Mouse (Mus musculus): Measurements from ENCODE around the gene Tfcp2l1. TPM values are rescaled to one million over a fixed set of nuclear protein-coding genes. Genes with fewer than 3 reads are reported as not detected.
A peak's percentile ranks its signal among the peaks of the same experiment; 100 is the strongest.

The Tfcp2l1 gene
- total RNA-seq, 2 experiments from 2014 or later, result 0.83 to 0.89 TPM

DNA sequence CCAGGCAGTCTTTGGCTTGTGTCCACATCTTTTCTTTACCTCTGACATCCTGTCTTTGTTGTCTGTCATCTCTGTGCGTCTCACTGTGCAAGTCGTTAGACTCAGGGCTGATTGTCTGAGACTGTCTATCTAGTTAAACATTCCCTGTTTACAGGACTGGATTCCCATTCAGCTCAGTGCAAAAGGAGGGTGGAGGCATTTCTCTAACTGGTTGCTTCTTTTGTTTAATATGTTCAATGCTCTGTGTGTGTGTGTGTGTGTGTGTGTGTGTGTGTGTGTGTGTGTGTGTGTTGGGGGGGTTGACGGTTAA lies 23.0 kb downstream of the Tfcp2l1 start:
- DNase-seq, result no peak

DNA sequence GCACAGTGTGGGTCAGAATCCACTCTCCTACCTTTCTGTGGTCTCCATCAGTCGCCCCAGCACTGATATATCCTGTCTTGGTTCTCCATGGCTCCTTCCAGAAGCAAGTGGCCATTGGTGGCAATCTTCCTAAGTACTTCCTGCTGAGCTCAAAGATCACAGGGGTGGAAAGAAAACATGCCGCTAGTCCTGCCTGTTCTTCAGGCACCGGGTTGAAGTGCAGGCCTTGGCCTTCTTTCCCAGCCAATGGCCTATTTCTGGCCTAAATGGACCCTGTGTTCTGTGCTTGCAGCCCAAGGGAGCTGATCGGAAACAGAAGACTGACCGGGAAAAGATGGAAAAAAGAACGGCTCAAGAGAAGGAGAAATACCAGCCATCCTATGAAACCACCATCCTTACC lies 31.0 kb downstream of the Tfcp2l1 start:
- no peak for DNase-seq

DNA sequence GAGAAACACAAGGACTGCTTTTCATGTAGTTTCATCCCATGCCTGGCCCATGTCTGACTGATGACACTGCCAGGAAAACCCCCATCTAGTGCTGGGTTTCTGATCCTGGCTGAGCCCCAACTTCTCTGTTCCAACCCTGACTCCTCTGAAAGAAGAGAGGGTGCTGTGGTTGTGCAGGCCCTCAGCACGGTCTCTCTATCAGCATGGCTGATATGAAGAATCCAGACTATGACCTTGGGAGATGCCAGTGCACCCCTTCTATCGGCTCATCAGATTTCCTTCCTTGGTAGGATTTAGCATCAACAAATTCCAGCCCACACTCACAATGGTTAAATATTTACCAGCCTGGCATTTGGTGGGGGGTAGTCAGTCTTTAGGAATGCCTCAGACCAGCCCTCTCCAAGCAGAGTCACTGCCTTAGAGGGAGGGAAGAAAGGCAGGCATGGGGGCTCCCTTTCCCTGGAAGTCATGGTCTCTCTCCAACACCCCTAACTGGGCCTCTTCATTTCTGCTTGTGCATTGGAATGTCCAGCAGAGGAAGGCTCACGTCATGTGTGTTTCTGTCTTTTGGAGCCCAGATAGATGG lies 33.2 kb downstream of the Tfcp2l1 start:
- no peak for DNase-seq

DNA sequence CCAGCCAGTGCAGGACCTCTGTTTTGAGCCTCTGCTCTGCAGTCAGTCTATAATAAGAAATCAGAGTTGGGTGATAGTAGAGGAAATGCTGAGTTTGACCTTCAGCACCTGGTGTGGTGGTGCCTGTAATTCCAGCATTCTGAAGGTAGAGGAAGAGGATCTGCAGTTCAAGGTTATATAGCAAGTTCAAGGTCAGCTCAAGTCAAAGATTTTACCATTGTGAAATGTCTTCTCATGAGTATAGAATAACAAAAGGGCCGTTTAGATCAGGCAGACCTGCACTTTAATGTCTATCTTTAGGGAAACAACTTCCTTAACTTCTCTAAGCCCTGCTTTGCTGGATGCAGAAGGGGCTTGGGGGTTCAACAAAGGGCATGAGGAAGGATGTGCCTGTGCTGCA lies 35.3 kb downstream of the Tfcp2l1 start:
- DNase-seq, result no peak

DNA sequence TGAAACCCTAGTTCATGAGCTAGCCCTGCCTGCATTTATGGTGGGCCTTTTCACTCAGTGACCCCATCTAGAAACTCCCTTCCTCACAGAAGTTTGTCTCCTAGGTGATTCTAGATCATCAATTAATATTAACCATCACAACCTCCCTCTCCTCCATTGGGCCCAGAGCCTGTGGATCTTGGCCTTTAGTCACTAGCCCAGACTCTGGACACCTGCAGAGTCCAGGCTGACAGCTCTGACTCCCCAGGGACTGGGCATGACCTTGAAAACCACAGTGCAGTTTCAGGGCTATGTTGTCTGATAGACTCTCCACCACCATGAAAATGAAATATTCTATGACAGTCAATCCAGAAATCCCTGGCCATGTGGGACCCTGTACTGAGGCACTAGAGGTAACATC lies 39.8 kb downstream of the Tfcp2l1 start:
- DNase-seq, result no peak

DNA sequence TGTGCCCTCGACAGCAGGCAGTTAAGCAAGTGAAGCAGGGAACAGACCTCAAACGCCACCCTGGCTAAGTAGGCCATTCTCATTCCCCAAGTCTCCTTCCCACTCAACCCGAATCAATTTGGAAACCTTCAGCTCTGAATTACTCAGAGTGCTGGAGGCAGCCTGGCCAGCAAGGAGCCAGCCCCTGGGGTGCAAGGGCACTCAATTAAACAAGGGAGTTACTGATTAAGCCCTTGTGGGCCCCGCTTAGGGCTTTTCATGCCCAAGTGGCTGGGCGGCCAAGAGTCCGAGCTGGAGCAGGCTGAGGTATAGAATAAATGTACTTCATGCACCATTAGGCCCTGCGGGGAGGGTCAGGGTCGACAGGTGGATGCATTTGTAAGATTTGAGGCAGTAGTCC lies 44.5 kb downstream of the Tfcp2l1 start:
- DNase-seq, result no peak

DNA sequence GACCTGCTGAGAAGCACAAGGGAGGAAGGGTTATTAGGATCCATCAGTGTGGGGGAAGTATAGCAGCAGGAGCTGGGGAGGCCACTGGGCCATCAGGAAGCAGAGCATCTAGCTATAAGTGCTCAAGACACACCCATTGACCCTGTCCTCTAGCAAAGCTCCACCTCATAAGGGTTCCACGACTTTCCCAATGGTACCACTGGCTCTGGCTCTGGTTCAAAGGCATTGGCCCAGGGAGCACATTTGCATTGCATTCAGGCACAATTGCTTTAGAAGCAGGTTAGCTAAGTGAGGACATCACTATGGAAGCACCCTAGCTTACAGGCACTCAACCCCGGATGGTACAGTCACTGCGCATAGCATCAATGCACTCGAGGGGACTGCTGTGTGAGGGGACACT lies 46.4 kb downstream of the Tfcp2l1 start:
- DNase-seq, result no peak

DNA sequence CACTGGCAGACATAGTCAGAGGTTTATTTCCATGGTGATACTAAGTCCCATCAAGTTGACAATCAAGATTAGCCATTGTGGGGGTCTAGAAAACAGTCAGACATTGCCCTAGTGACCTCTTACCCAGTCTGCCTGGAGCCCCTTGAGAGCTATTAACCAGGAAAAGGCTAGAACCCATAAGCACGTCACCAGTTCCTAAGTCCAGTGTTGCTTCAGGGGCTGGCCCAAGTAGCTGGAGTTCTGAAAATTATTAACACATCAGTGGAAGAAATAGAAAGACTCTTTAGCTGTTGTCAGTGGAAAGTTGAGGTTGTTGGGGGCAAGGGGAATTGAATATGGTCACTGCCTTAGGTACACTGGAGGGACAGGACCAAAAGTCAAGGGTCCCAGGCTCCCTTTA lies 54.2 kb downstream of the Tfcp2l1 start:
- no peak for DNase-seq

DNA sequence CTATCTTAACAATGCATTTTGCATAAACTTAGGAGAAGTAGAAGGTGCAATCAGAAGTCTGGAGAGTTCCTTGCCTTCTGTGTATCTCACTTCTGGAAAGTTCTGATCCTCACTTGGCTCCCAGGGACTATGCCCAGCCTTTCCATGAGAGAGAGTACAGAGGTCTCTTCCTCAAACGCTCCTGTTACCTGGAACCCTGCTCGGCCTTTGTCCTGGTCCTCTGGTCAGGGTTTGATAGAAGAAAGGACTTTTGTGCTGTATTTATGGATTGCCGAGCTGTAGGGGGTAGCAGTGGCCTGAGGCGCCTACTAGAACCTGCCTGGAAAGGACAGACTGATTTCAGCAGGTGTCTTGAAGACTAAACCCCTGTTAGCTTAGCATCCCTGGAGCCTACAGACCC lies 55.9 kb downstream of the Tfcp2l1 start:
- no peak for DNase-seq

DNA sequence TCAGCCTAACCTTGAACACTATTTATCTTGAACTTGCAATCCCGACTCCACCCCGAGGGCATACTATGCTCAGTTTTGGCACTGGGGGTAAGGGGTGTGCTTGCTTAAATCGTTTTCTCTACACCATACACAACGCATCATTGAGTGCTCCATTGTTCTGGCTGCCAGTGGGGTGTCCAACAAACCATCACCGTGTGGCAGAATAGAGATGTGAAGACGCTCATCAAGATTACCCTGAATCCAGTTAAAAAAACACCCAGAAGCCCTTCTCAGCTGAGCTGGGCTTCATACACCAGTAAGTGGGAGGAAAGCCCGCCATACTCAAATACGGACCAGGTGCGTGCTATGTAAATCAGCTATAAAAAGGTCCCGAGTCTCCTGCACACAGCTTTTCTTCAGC lies 60.0 kb downstream of the Tfcp2l1 start:
- no peak for DNase-seq

DNA sequence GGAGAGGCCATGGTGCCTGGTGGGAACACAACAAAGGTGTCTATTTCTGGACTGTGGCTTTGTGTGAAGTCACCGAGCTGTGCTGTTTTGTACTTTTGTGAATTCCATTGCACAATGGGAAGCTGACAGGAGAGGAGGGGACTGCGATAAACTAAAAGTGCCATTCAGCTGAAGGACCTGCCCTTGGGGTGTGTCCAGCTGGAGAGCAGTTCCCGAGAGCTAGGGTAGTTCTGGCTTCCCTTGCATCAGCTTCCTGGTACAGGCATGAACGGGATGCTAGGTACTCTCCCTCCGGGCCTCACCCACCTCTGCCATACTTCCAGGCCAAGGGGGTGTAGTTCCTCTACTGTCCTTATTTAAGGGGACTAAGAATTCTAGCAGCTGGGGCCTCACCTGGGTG lies 62.1 kb downstream of the Tfcp2l1 start:
- DNase-seq, result peak in 1 of 2 experiments; percentile 38

DNA sequence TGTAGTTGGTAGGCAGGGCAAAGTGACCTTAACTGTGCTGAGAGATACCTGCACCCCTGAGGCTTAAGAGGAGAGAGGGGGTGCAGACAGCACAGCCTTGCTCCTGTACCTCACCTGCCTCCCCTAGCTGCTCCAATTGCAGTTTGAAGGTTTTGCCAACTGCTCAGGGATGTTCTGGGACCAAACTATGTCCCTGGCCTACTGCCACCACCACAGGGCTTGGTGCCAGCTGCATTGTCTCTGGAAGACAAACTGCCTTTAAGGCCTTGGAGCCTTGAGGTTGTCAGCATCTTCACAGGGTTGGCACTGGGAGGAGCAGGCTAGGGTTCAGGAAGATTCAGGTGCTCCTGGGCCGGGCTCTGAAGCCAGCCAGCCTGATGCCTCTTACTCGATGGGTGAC lies 66.7 kb downstream of the Tfcp2l1 start:
- DNase-seq, result peak; percentile 83

DNA sequence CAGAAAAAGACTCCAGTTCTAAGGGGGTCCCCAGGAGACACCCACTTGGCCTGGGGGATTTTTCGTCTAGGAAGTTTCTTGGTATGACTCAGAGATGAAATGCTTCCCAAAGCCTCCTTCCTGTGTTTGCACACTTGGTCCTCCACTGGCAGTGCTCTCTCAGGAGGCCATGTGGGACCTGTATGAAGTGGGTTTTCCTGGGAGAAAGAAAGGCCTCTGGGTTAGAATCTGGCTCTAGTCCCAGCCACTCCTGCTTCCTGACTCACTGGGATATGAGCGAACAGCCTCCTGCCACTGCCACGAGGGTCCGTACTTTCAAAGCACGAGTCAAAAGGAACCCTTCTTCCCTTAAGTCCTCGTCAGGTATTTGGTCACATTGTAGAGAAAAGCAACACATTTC lies 70.2 kb downstream of the Tfcp2l1 start:
- DNase-seq, result no peak

DNA sequence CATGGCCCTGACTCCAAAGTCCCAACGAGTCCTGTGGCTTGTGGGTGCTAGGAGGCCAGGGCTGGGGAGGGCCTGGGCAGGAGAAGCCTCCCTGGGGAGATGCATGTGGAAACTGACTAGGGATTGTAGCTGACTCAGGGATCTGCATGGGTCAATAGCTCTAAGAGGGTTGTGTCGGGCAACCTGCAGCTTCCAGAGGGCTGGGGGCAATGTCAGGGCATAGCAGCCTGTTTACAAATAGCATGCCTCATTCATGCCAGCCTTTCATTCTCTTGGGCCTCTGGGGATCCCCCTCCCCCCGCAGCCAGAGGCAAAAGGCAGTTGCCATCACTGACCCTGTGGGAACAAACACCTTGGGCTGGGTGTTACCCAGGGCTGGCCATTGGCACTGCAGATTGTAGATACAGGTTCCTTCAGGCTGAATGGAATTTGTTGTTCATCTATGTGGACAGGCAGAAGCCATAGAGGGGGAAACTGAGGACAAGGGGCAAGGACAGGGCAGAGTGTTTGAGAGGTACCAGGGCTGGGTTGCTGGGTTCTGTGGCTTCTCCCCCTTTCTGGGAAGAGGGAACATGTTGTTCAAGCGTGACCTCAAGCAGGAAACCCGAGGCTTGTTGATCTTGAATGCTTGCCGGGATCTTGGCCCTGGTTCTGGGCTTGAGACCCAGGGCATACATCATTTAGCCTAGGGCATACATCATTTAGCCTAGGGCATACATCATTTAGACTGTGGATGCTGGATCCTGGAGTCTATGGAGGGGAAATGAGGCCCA lies 71.6 kb downstream of the Tfcp2l1 start:
- DNase-seq, result no peak

DNA sequence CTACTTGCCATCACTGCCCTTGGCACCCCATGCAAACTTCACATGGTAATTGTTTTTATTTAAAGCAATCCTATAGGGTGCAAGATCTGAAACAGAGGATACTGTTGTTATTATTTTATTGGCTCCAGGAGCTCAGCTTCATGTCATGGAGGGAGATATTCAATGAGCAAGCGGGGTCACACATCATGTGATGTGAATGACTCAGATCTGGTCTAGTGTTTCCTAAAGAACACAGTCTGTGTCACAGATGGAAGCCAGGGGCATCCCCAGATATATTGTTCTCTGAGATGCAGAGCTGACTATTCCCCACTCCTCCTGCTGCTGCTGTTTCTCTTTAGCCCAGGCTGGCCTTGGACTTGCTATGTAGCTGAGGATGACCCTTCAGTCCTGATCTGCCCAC lies 72.2 kb downstream of the Tfcp2l1 start:
- no peak for DNase-seq

DNA sequence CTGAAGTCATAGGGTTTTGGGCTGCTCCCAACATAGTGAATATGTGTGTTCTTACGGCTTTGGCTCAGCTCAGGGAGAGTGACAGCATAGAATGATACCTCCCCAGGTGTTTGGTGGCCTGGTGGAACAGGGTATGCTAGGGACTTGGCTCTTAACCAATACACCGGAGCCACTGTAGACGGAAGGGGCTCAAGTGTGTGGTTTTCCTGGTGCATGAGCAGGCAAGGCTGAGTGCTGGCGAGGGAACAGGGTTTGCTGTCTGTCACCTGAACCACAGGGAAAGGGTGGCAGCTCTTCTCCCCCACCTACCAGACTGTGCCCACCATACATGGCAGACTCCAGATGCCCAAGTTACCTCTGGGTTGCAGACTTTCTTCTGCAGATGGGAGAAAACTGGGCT lies 83.9 kb downstream of the Tfcp2l1 start:
- DNase-seq, result no peak

DNA sequence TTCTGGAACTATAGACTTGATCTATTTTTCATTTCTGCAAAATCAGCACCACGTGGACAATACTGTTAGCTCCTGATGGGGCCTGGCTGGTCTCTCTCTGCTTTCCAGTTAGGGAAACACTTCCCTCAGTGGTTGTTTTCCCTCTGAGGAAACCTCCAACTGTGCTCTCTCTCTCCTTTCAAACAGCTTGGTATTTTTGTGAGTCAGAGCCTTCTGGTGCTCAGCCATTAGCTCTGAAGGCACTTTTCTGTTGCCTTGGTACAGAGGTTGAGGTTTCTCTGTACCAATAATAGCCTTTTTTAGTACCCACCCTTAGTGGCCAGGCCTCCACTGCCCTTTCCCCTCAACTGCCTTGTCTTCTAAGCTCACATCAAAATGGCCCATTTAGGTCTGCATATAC lies 88.5 kb downstream of the Tfcp2l1 start:
- no peak for DNase-seq

DNA sequence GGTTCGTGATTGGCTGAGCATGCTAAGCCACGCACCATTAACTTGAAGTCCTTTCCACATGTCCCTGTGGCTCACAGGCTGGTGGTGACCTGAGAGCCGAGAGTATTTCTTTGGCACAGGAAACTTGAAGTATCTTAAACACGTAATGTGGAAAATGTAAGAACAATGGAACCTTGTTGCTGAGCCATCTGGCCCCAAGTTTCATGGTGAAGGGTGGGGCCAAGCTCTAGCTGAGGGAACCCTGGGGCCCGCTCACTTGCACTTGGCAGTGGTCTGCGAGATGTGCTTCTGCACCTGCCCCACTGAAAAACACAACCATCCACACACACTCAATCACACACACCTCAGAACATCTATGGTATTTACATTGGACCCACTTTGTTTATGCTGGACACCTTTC lies 90.3 kb downstream of the Tfcp2l1 start:
- no peak for DNase-seq

DNA sequence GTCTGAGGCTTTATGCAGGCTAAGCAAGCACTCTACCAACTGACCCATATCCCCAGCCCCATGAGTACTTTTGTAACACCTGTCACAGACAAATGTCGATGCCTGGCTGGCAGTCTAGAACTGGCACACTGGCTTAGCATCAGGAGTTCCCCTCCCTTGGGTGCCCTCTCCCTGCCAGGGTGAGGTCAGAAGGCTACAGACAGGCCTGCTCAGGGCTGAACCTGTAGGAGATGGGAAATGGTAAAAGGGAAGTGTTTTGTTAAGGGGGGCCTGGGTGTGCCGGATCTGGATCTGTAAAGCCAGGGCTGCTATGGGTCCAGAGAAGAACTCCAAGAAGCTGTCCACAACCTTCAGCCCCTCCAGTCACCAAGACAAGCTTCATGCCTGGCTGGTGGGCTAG lies 92.0 kb downstream of the Tfcp2l1 start:
- DNase-seq, result no peak

DNA sequence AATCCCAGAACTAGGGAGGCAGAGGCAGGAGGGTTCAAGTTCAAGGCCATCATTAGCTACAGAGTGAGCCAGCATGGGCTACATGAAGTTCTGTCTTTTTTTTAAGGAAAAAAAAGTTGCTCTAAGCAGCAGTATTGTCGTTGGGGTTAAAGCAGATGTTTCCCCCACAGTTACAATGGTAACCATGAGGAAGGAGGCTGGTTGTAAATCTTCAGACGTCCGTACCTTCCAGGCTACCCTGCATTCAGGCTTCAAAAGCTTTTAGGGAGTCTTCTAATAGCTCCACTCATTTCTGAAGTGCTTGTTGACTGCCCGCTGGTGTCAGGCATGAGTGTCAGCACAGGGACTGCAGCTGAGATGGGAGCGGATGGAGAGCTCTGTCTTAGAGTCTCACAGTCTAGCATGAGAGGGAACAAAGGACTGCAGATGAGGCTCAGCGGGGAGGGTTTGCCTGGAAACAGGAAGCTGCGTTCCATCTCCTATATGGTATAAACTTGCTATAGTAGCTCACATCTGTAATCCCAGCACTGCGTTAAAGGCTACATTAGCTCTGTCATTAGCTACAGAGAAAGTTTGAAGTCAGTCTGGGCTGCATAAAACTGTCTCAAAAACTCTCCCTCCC lies 92.8 kb downstream of the Tfcp2l1 start:
- DNase-seq, result no peak

DNA sequence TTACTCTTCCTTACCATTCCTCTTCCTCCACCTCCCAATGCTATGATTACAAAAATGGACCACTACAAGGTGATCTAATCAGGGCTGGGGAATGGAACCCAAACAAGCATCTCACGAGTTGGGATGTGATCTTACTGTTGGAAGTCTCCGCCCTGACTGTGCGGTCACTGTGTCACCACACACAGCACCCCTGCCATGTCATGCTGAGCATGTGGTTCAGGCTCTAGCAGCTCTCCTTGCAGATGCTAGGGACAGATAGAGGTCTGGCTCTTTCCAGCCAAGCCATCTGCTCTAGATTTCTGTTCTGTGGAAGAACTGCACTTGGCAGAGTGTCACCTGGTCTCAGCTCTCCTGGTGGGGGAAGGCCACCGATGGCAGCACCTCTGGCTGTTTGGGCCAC lies 99.3 kb downstream of the Tfcp2l1 start:
- DNase-seq, result no peak

DNA sequence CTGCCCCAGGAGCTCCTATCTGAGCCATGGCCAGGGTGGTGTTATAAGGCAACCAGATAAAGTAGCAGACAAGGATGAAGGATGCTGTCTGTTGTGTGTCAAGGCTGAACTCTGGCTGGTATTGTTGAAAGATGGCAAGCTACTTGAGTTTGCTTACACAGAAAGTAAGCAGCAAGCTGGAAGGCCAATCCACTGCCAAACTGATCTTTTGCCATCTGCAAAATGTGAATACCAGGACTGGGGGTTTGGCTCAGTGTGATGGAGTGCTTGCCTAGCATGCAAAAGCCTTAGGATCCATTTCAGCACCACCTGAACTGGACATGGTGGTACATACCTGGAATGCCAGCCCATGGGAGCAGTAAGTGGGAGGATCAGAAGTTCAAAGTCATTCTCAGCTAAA lies 101.1 kb downstream of the Tfcp2l1 start:
- no peak for DNase-seq

Measured in adrenal gland, postnatal 36 days (tissue).